Mouse (Mus musculus) intestine, embryonic 14.5 days (tissue): Measurements from ENCODE around the gene Slit3. TPM values are rescaled to one million over a fixed set of nuclear protein-coding genes. Genes with fewer than 3 reads are reported as not detected.
A peak's percentile ranks its signal among the peaks of the same experiment; 100 is the strongest.

Experiments
- ATAC-seq: fragments of 200-750 bp; cut with Nextera tagmentation; replicated peaks from 2 replicates; pipeline ENCODE4 v1.8.0; 2017; ENCODE audit warnings: low read depth, moderate number of reproducible peaks, moderate TSS enrichment, moderate library complexity; ENCODE audit not compliant: low FRiP score, low TSS enrichment
- DNase-seq: peaks from one replicate; pipeline ENCODE4 v3.0.0-alpha.2; 2018; ENCODE audit warnings: low spot score
- H3K27ac ChIP-seq: fragments of 300-500 bp; sonication (generic); 2 replicates; pipeline ENCODE4 v1.5.1; 2014; ENCODE audit warnings: low read depth, mild to moderate bottlenecking, control low read depth
- H3K27me3 ChIP-seq: fragments of 300-500 bp; sonication (generic); replicated peaks from 2 replicates; pipeline ENCODE4 v1.6.1; 2014; ENCODE audit warnings: low read length, control low read depth; ENCODE audit not compliant: control insufficient read depth, insufficient read depth
- H3K36me3 ChIP-seq: fragments of 300-500 bp; sonication (generic); 2 replicates; pipeline ENCODE4 v1.6.1; 2014; ENCODE audit warnings: low read length, control low read depth; ENCODE audit not compliant: control insufficient read depth, insufficient read depth
- H3K4me1 ChIP-seq: fragments of 300-500 bp; sonication (generic); replicated peaks from 2 replicates; pipeline ENCODE4 v1.6.1; 2014; ENCODE audit warnings: low read length, control low read depth, mixed read lengths; ENCODE audit not compliant: control insufficient read depth, insufficient read depth
- H3K4me2 ChIP-seq: fragments of 300-500 bp; sonication (generic); 2 replicates; pipeline ENCODE4 v1.6.1; 2014; ENCODE audit warnings: low read length
- H3K4me3 ChIP-seq: fragments of 300-500 bp; sonication (generic); 2 replicates; pipeline ENCODE4 v1.5.1; 2014; ENCODE audit warnings: low read depth, low read length, control low read depth, mixed read lengths
- H3K9ac ChIP-seq: fragments of 300-500 bp; sonication (generic); 2 replicates; pipeline ENCODE4 v1.6.1; 2014; ENCODE audit warnings: mild to moderate bottlenecking, low read length
- H3K9me3 ChIP-seq: fragments of 300-500 bp; sonication (generic); 2 replicates; pipeline ENCODE4 v1.6.1; 2016; ENCODE audit warnings: low read length, control low read depth; ENCODE audit not compliant: control insufficient read depth
- WGBS: fragments of 180-500 bp; shearing (Covaris S2); extraction: QIAGEN DNeasy Blood & Tissue Kit; methylation state at CpG from one replicate; pipeline ENCODE4 v1.1.7; 2014; 5-methylcytosine and 5-hydroxymethylcytosine counted together
- polyA plus RNA-seq: library from polyadenylated mRNA; unstranded; fragments of >200 nt; fragmentation: Nextera tagmentation; extraction: Ambion mirVana; gene quantifications from 2 replicates; pipeline ENCODE4 v1.2.1, GENCODE M21; 2014

Slit3 gene
- polyA plus RNA-seq, 1 experiment from 2014 or later, result 27.6 TPM

- 29% methylated on average over 3 of the region's 3 CpGs for WGBS
- H3K27ac ChIP-seq, result no peak overlapping the region
These were observed 517.9 kb downstream of the Slit3 start for GRCm38 (mm10) chr11:35638862-35639384.

DNA sequence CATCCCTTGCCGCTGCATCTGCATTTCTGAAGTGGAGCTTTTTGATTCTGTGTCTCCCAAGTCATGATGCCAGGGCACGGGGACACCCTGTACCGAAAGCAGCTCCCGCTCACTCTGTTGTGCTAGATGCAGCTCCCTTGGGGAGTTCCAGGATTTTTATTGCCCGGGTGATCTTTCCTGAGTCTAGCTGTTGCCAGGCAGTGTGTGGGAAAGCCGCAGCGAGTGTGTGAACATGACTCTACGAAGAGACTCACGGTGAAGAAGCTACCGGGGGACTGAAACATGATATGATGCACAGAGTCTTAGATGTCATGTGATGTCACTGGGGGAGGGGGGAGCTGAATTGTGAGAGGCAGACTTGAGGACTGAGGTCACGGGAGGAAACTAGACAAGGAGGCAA, 518.4 kb downstream of the Slit3 start:
- ATAC-seq (no peak), DNase-seq (no peak)
- Histone ChIP-seq H3K4me1 (peaks cover 8% of the 10 kb centered on the region), H3K4me2 (no peak overlapping the region), H3K27ac (no peak overlapping the region), H3K9me3 (no peaks in the 10 kb centered on the region), H3K36me3 (peaks cover under 1% of the 10 kb centered on the region; the same call in 1 of the 2 replicates), H3K4me3 (no peak overlapping the region), H3K27me3 (no peaks in the 10 kb centered on the region), H3K9ac (no peak overlapping the region)
- WGBS, result 29% methylated on average over 11 of the region's 11 CpGs

More at GRCm38 (mm10) chr11:35638862-35639384, 517.9 kb downstream of the Slit3 start:
- no peaks in the 10 kb centered on the region for H3K9me3 ChIP-seq
- DNase-seq (no peak), ATAC-seq (no peak)
- peaks cover 8% of the 10 kb centered on the region for H3K4me1 ChIP-seq
- no peaks in the 10 kb centered on the region for H3K27me3 ChIP-seq
- no peak overlapping the region for H3K4me2 ChIP-seq
- no peak overlapping the region for H3K9ac ChIP-seq
- H3K36me3 ChIP-seq, result peaks cover 5% of the 10 kb centered on the region; the same call in 1 of the 2 replicates
- H3K4me3 ChIP-seq, result no peak overlapping the region

- Histone ChIP-seq H3K9ac (no peak overlapping the region), H3K4me3 (no peak overlapping the region), H3K27me3 (no peaks in the 10 kb centered on the region), H3K9me3 (no peaks in the 10 kb centered on the region), H3K4me1 (no peaks in the 10 kb centered on the region), H3K4me2 (no peak overlapping the region), H3K36me3 (peaks cover 12% of the 10 kb centered on the region; the same call in 1 of the 2 replicates), H3K27ac (no peak overlapping the region)
- ATAC-seq (no peak), DNase-seq (no peak)
- 86% methylated on average over 10 of the region's 10 CpGs for WGBS
These were observed 530.3 kb downstream of the Slit3 start for GRCm38 (mm10) chr11:35651286-35651685.

DNA sequence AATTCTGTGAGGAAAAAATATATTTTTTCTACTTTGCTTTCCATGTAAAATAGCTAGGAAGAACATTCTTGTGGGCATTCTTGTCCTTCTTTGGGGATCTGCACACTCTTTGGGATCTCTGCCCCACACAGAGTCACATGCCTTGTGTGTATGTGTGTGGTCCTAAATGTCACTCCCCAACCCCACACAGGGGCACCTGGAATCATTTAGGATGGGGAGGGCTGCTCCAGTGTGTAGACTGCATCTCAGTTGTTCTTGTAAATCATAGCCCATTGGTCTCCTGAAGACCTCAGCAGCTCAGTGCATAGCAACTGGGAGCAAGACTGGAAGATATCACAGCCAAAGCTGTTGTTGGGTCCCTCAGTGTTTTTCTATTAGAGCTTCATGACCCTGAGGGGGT, 534.8 kb downstream of the Slit3 start:
- DNase-seq (no peak), ATAC-seq (no peak)
- Histone ChIP-seq H3K36me3 (peaks cover 9% of the 10 kb centered on the region; the same call in 1 of the 2 replicates), H3K27ac (no peak overlapping the region), H3K27me3 (no peaks in the 10 kb centered on the region), H3K4me2 (no peak overlapping the region), H3K4me1 (no peaks in the 10 kb centered on the region), H3K9me3 (no peaks in the 10 kb centered on the region), H3K9ac (no peak overlapping the region), H3K4me3 (no peak overlapping the region)

GRCm38 (mm10) chr11:35657582-35657981, 536.6 kb downstream of the Slit3 start:
- DNase-seq (no peak), ATAC-seq (no peak)
- no peaks in the 10 kb centered on the region for H3K9me3 ChIP-seq
- H3K27ac ChIP-seq, result no peak overlapping the region
- H3K4me2 ChIP-seq, result no peak overlapping the region
- no peaks in the 10 kb centered on the region for H3K4me1 ChIP-seq
- H3K4me3 ChIP-seq, result no peak overlapping the region
- H3K27me3 ChIP-seq, result no peaks in the 10 kb centered on the region
- no peaks in the 10 kb centered on the region for H3K36me3 ChIP-seq
- 84% methylated on average over 6 of the region's 6 CpGs for WGBS
- H3K9ac ChIP-seq, result no peak overlapping the region

- ATAC-seq, result no peak
- Histone ChIP-seq H3K4me2 (no peak overlapping the region), H3K4me3 (no peak overlapping the region), H3K27ac (no peak overlapping the region), H3K36me3 (no peaks in the 10 kb centered on the region), H3K9me3 (no peaks in the 10 kb centered on the region), H3K4me1 (no peaks in the 10 kb centered on the region), H3K27me3 (no peaks in the 10 kb centered on the region), H3K9ac (no peak overlapping the region)
- DNase-seq, result no peak
- 87% methylated on average over 4 of the region's 4 CpGs for WGBS
These were observed 539.9 kb downstream of the Slit3 start for GRCm38 (mm10) chr11:35660967-35661366.

- no peak overlapping the region for H3K27ac ChIP-seq
- ATAC-seq, result no peak
- no peak overlapping the region for H3K9ac ChIP-seq
- H3K9me3 ChIP-seq, result no peaks in the 10 kb centered on the region
- H3K4me3 ChIP-seq, result no peak overlapping the region
- H3K36me3 ChIP-seq, result no peaks in the 10 kb centered on the region
- H3K4me2 ChIP-seq, result no peak overlapping the region
- H3K27me3 ChIP-seq, result no peaks in the 10 kb centered on the region
- WGBS, result 82% methylated on average over 3 of the region's 3 CpGs
- H3K4me1 ChIP-seq, result no peaks in the 10 kb centered on the region
- no peak for DNase-seq
These were observed 541.9 kb downstream of the Slit3 start for GRCm38 (mm10) chr11:35662945-35663344.

DNA sequence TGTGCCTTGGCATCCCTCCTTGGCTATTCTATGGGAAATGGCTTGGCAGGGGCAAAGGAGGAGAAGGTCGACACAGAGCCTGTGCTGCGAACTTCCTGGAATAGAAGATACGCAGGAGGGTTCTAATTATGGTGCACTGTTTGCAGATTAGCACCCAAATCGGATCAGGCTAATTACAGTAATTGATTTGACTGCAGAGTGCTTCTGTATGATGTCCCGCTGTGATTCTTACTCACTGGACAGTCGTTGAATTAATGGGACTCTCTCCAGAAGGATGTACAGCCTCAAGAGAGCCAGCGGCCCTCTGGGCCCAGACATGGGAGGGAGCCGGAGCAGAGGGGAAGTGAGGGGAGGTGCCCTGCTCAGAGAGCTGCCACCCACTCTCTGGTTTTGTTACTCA, 542.6 kb downstream of the Slit3 start:
- Histone ChIP-seq H3K27me3 (no peaks in the 10 kb centered on the region), H3K4me3 (no peak overlapping the region), H3K9ac (no peak overlapping the region), H3K4me2 (no peak overlapping the region), H3K9me3 (no peaks in the 10 kb centered on the region), H3K4me1 (no peaks in the 10 kb centered on the region), H3K27ac (no peak overlapping the region), H3K36me3 (no peaks in the 10 kb centered on the region)
- no peak for ATAC-seq
- DNase-seq, result no peak
- WGBS, result 70% methylated on average over 8 of the region's 8 CpGs

DNA sequence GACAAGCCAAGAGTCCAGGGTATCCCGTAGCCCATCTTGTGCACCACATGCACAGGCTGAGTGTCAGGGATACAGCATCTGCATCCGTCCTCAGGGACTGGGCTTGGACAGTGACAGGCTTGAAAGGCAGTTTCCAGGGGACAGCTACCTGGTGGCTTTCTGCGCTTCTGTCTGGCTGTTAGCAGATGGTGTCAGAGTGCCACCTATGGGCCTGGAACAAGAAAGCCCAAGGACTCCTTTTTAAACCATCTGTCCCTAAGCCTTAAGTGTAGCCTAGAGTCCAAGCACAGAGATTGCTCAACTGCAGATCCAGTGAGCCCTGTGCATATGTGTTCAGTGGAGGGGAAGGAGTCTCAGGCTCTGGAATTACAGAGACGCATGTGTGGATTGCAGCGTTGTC, 544.0 kb downstream of the Slit3 start:
- ATAC-seq (no peak), DNase-seq (peak; percentile 59)
- 57% methylated on average over 5 of the region's 5 CpGs for WGBS
- Histone ChIP-seq H3K27ac (no peak overlapping the region), H3K9ac (no peak overlapping the region), H3K4me3 (no peak overlapping the region), H3K27me3 (no peaks in the 10 kb centered on the region), H3K4me2 (no peak overlapping the region), H3K9me3 (no peaks in the 10 kb centered on the region), H3K4me1 (no peaks in the 10 kb centered on the region), H3K36me3 (no peaks in the 10 kb centered on the region)
